Mouse (Mus musculus): ENCODE measurements around the gene Ribc2.

Ribc2 gene

GRCm38 (mm10) chr15:85179528-85180180 is 47.8 kb downstream of the Ribc2 start:
- in situ Hi-C loops (cut with MboI) = no loop called here

GRCm38 (mm10) chr15:85180368-85180767 is 48.5 kb downstream of the Ribc2 start:
- in situ Hi-C loops (cut with MboI) = no loop called here

DNA sequence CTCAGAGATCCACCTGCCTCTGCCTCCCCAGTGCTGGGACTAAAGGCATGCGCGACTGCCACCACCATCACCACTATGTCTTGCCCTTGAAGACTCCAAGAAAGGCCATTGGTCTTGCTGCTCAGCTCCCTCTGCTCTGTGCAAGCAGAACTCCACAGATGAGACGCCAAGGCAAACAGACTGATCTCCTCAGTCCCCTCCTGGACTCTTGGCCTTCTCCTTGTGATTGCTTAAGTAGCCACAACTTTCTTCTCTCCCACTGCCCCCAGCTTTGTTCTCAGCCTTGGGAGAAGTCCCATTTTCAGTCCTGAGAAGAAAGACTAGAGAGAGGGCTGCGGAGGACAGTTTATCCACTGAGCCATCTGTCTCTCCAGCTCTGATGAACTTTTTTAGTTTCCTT is 50.2 kb downstream of the Ribc2 start:
- in situ Hi-C loops (cut with MboI) = no loop called here

GRCm38 (mm10) chr15:85186916-85187315 is 55.0 kb downstream of the Ribc2 start:
- in situ Hi-C loops (cut with MboI) = no loop called here

- in situ Hi-C loops (cut with MboI) = no loop called here
Measured at GRCm38 (mm10) chr15:85188167-85188778, 56.4 kb downstream of the Ribc2 start.
